Mouse (Mus musculus) CH12.LX (cell line): ENCODE measurements around the gene Gm28047.

Source experiments
- CTCF ChIP-seq, 2 experiments: IDR thresholded peaks in 1 of 2; conservative IDR thresholded peaks in 1 of 2; 2 replicates each; pipeline ENCODE4 v1.5.1; 2011 to 2012; ENCODE audit warnings: low read depth in 2 of 2, low read length in 2 of 2, improper control_type of control experiment in 1 of 2, inconsistent platforms in 1 of 2, mild to moderate bottlenecking in 1 of 2, moderate library complexity in 1 of 2
- IRF4 ChIP-seq: IDR thresholded peaks from 2 replicates; pipeline ENCODE4 v1.6.1; 2014; ENCODE audit warnings: low read depth, mild to moderate bottlenecking, inconsistent platforms, low read length, improper control_type of control experiment
- POLR2A ChIP-seq: IDR thresholded peaks from 2 replicates; pipeline ENCODE4 v1.6.1; 2011; ENCODE audit warnings: low read depth, mild to moderate bottlenecking, improper control_type of control experiment, low read length
- ZC3H11A ChIP-seq: IDR thresholded peaks from 2 replicates; pipeline ENCODE4 v1.6.1; 2012; ENCODE audit warnings: low read depth, mild to moderate bottlenecking, inconsistent platforms, low read length, improper control_type of control experiment

DNA sequence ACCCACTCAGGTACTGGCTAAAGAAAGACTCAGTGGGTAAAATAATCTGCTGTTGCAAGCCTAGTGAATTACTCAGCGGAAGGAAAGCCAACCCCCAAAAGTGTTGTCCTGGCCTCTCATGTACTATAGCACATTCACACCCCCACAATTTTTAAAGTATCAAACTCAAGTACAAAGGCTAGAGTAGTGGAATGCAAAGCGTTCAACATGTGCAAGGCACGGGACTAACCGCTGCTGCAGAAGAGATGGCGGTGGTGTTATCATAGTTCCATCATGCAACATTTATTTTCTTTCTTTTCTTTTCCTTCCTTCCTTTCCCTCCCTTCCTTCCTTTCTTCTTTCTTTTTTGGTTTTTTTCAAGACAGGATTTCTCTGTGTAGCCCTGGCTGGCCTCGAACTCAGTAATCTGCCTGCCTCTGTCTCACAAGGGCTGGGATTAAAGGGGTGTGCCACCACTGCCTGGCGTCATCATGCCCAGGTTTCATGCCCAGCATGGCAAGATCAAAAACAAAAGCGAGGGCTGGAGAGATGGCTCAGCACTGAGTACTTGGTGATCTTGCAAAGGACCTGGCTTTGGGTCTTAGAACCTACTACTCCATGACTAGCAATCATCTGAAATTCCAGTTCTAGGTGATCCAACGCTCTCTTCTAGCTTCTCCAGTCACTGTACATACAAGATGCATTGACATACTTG is 119.0 kb downstream of the Gm28047 start:
- TF ChIP-seq CTCF (conservative IDR thresholded peaks at IDR 0.05 in 1 of 2, IDR thresholded peaks at IDR 0.05 in 1 of 2; ENCODE audit: low read depth in 2 of 2, low read length in 2 of 2) (no peak), IRF4 (no peak), POLR2A (no peak; the same call in 1 of the 2 replicates), ZC3H11A (no peak)
